Mouse (Mus musculus) kidney, postnatal 0 days (tissue): ENCODE results near the gene Tm9sf2. TPM values are rescaled to one million over a fixed set of nuclear protein-coding genes. Genes with fewer than 3 reads are reported as not detected.

ENCODE experiments used
- ATAC-seq: fragments of 200-750 bp; cut with Nextera tagmentation; replicated peaks from 2 replicates; pipeline ENCODE4 v1.8.0; 2017; ENCODE audit warnings: low read depth, moderate number of reproducible peaks, moderate TSS enrichment, moderate library complexity; ENCODE audit not compliant: low FRiP score
- DNase-seq: peaks from one replicate; pipeline ENCODE4 v3.0.0-alpha.2; 2016; ENCODE audit warnings: low spot score
- H3K27ac ChIP-seq: fragments of 300-500 bp; sonication (generic); 2 replicates; pipeline ENCODE4 v1.5.1; 2014; ENCODE audit warnings: mild to moderate bottlenecking
- H3K27me3 ChIP-seq: fragments of 300-500 bp; sonication (generic); 2 replicates; pipeline ENCODE4 v1.6.1; 2014; ENCODE audit warnings: low read length, mixed read lengths; ENCODE audit not compliant: insufficient read depth
- H3K36me3 ChIP-seq: fragments of 300-500 bp; sonication (generic); 2 replicates; pipeline ENCODE4 v1.6.1; 2014; ENCODE audit warnings: low read length, mixed read lengths; ENCODE audit not compliant: insufficient read depth
- H3K4me1 ChIP-seq: fragments of 300-500 bp; sonication (generic); replicated peaks from 2 replicates; pipeline ENCODE4 v1.6.1; 2014; ENCODE audit warnings: antibody characterized with exemption, low read length, mixed read lengths; ENCODE audit not compliant: insufficient read depth
- H3K4me2 ChIP-seq: fragments of 300-500 bp; sonication (generic); 2 replicates; pipeline ENCODE4 v1.6.1; 2014; ENCODE audit warnings: mild to moderate bottlenecking, low read length, moderate library complexity, mixed read lengths
- H3K4me3 ChIP-seq: fragments of 300-500 bp; sonication (generic); replicated peaks from 2 replicates; pipeline ENCODE4 v1.5.1; 2014; ENCODE audit warnings: low read depth, low read length
- H3K9ac ChIP-seq: fragments of 300-500 bp; sonication (generic); 2 replicates; pipeline ENCODE4 v1.6.1; 2014; ENCODE audit warnings: low read depth, low read length
- H3K9me3 ChIP-seq: fragments of 300-500 bp; sonication (generic); replicated peaks from 2 replicates; pipeline ENCODE4 v1.6.1; 2016; ENCODE audit warnings: low read length, inconsistent platforms, mixed read lengths
- CTCF ChIP-seq: IDR thresholded peaks from 2 replicates; pipeline ENCODE4 v1.5.1; 2016; ENCODE audit warnings: antibody characterized with exemption, low read depth, mild to moderate bottlenecking, moderate library complexity
- WGBS: fragments of 180-500 bp; shearing (Covaris S2); extraction: QIAGEN DNeasy Blood & Tissue Kit; methylation state at CpG from one replicate; pipeline ENCODE4 v1.1.7; 2014; 5-methylcytosine and 5-hydroxymethylcytosine counted together
- polyA plus RNA-seq: library from polyadenylated mRNA; unstranded; fragments of >200 nt; fragmentation: Nextera tagmentation; extraction: Ambion mirVana; gene quantifications from 2 replicates; pipeline ENCODE4 v1.2.1, GENCODE M21; 2015

Gene Tm9sf2
- polyA plus RNA-seq, 1 experiment from 2014 or later = 221 TPM

GRCm38 (mm10) chr14:122131644-122132043 lies 24.8 kb downstream of the Tm9sf2 start:
- ATAC-seq = no peak
- WGBS = 82% methylated on average over 2 of the region's 2 CpGs
- H3K27me3 ChIP-seq = no peaks in the 10 kb centered on the region
- no peak overlapping the region for H3K27ac ChIP-seq
- peaks cover 20% of the 10 kb centered on the region; the same call in 1 of the 2 replicates for H3K36me3 ChIP-seq
- no peak for TF ChIP-seq CTCF
- DNase-seq = no peak
- no peak overlapping the region for H3K4me3 ChIP-seq
- no peaks in the 10 kb centered on the region for H3K9me3 ChIP-seq
- no peak overlapping the region for H3K4me2 ChIP-seq
- no peak overlapping the region for H3K9ac ChIP-seq
- H3K4me1 ChIP-seq = no peaks in the 10 kb centered on the region

- no peak for TF ChIP-seq CTCF
- no peak for ATAC-seq
- Histone ChIP-seq H3K9me3 (no peaks in the 10 kb centered on the region), H3K27ac (no peak overlapping the region), H3K4me1 (no peaks in the 10 kb centered on the region), H3K9ac (no peak overlapping the region), H3K36me3 (peaks cover 25% of the 10 kb centered on the region; the same call in 1 of the 2 replicates), H3K4me3 (no peak overlapping the region), H3K27me3 (no peaks in the 10 kb centered on the region), H3K4me2 (no peak overlapping the region)
- WGBS = 76% methylated on average over 3 of the region's 3 CpGs
- DNase-seq = no peak
Measured at GRCm38 (mm10) chr14:122136368-122136928, 29.6 kb downstream of the Tm9sf2 start.

GRCm38 (mm10) chr14:122137234-122137633 lies 30.4 kb downstream of the Tm9sf2 start:
- WGBS = 48% methylated on average over 7 of the region's 7 CpGs
- DNase-seq = peak; percentile 9
- H3K4me3 ChIP-seq = no peak overlapping the region
- H3K4me1 ChIP-seq = no peaks in the 10 kb centered on the region
- H3K36me3 ChIP-seq = peaks cover 29% of the 10 kb centered on the region; the same call in 1 of the 2 replicates
- H3K9ac ChIP-seq = no peak overlapping the region
- no peak overlapping the region for H3K4me2 ChIP-seq
- TF ChIP-seq CTCF = no peak
- H3K27me3 ChIP-seq = no peaks in the 10 kb centered on the region
- no peaks in the 10 kb centered on the region for H3K9me3 ChIP-seq
- ATAC-seq = no peak
- no peak overlapping the region for H3K27ac ChIP-seq

GRCm38 (mm10) chr14:122140126-122140525 lies 33.3 kb downstream of the Tm9sf2 start:
- no peak overlapping the region for H3K27ac ChIP-seq
- no peak overlapping the region for H3K4me2 ChIP-seq
- 71% methylated on average over 1 of the region's 1 CpGs for WGBS
- H3K9me3 ChIP-seq = no peaks in the 10 kb centered on the region
- ATAC-seq (no peak), DNase-seq (no peak)
- no peak for TF ChIP-seq CTCF
- H3K4me3 ChIP-seq = no peak overlapping the region
- H3K27me3 ChIP-seq = no peaks in the 10 kb centered on the region
- peaks cover 37% of the 10 kb centered on the region; the same call in 1 of the 2 replicates for H3K36me3 ChIP-seq
- no peaks in the 10 kb centered on the region for H3K4me1 ChIP-seq
- H3K9ac ChIP-seq = no peak overlapping the region

GRCm38 (mm10) chr14:122143585-122144269 lies 36.9 kb downstream of the Tm9sf2 start:
- H3K4me2 ChIP-seq = no peak overlapping the region
- H3K9me3 ChIP-seq = no peaks in the 10 kb centered on the region
- H3K4me1 ChIP-seq = no peaks in the 10 kb centered on the region
- H3K36me3 ChIP-seq = peaks cover 60% of the 10 kb centered on the region
- H3K27me3 ChIP-seq = no peaks in the 10 kb centered on the region
- DNase-seq = no peak
- no peak for ATAC-seq
- H3K9ac ChIP-seq = no peak overlapping the region
- WGBS = 88% methylated on average over 4 of the region's 4 CpGs
- no peak overlapping the region for H3K27ac ChIP-seq
- no peak overlapping the region for H3K4me3 ChIP-seq
- TF ChIP-seq CTCF = no peak

- 69% methylated on average over 1 of the region's 1 CpGs for WGBS
- Histone ChIP-seq H3K4me3 (no peak overlapping the region), H3K4me1 (no peaks in the 10 kb centered on the region), H3K9me3 (no peaks in the 10 kb centered on the region), H3K27me3 (no peaks in the 10 kb centered on the region), H3K9ac (no peak overlapping the region), H3K4me2 (no peak overlapping the region), H3K36me3 (peaks cover 60% of the 10 kb centered on the region), H3K27ac (no peak overlapping the region)
- ATAC-seq (no peak), DNase-seq (no peak)
- TF ChIP-seq CTCF = no peak
Measured at GRCm38 (mm10) chr14:122145374-122145773, 38.5 kb downstream of the Tm9sf2 start.

- ATAC-seq (no peak), DNase-seq (no peak)
- no peaks in the 10 kb centered on the region for H3K4me1 ChIP-seq
- no peak overlapping the region for H3K9ac ChIP-seq
- H3K4me3 ChIP-seq = no peak overlapping the region
- H3K27ac ChIP-seq = no peak overlapping the region
- TF ChIP-seq CTCF = no peak
- no peak overlapping the region for H3K4me2 ChIP-seq
- WGBS = 86% methylated on average over 5 of the region's 5 CpGs
- H3K9me3 ChIP-seq = no peaks in the 10 kb centered on the region
- H3K36me3 ChIP-seq = peaks cover 78% of the 10 kb centered on the region
- no peaks in the 10 kb centered on the region for H3K27me3 ChIP-seq
Measured at GRCm38 (mm10) chr14:122150616-122151015, 43.8 kb downstream of the Tm9sf2 start.
